Mouse (Mus musculus): ENCODE measurements around the gene Zfand3. TPM values are rescaled to one million over a fixed set of nuclear protein-coding genes. Genes with fewer than 3 reads are reported as not detected.

Gene Zfand3
- polyA plus RNA-seq, 1 experiment, result 122 TPM

GRCm38 (mm10) chr17:30196401-30197279 is 192.1 kb downstream of the Zfand3 start:
- WGBS, result 67% methylated on average over 17 of the region's 17 CpGs
- DNase-seq, result no peak
- no peak for TF ChIP-seq POLR2A (IDR thresholded peaks at IDR 0.05; ENCODE audit: borderline replicate concordance, extremely low read depth, low read depth, low read length)
- TF ChIP-seq CTCF (IDR thresholded peaks at IDR 0.05; ENCODE audit: insufficient read depth, low read length), result no peak
- H3K4me1 ChIP-seq (ENCODE audit: control insufficient read depth, insufficient read depth, low read length), result peaks cover 38% of the 10 kb centered on the region
- no peak overlapping the region for H3K4me3 ChIP-seq (replicated peaks; ENCODE audit: extremely low read depth, low read depth, low read length)

GRCm38 (mm10) chr17:30197280-30198030 is 192.9 kb downstream of the Zfand3 start:
- no peak overlapping the region for H3K4me3 ChIP-seq (replicated peaks; ENCODE audit: extremely low read depth, low read depth, low read length)
- DNase-seq, result no peak
- peaks cover 38% of the 10 kb centered on the region for H3K4me1 ChIP-seq (ENCODE audit: control insufficient read depth, insufficient read depth, low read length)
- 45% methylated on average over 12 of the region's 12 CpGs for WGBS
- TF ChIP-seq POLR2A (IDR thresholded peaks at IDR 0.05; ENCODE audit: borderline replicate concordance, extremely low read depth, low read depth, low read length) (no peak), CTCF (IDR thresholded peaks at IDR 0.05; ENCODE audit: insufficient read depth, low read length) (no peak)

GRCm38 (mm10) chr17:30198422-30198821 is 193.9 kb downstream of the Zfand3 start:
- WGBS, result 54% methylated on average over 10 of the region's 10 CpGs
- TF ChIP-seq CTCF (IDR thresholded peaks at IDR 0.05; ENCODE audit: insufficient read depth, low read length) (no peak), POLR2A (IDR thresholded peaks at IDR 0.05; ENCODE audit: borderline replicate concordance, extremely low read depth, low read depth, low read length) (no peak)
- Histone ChIP-seq H3K4me3 (replicated peaks; ENCODE audit: extremely low read depth, low read depth, low read length) (no peak overlapping the region), H3K4me1 (ENCODE audit: control insufficient read depth, insufficient read depth, low read length) (peaks cover 41% of the 10 kb centered on the region)
- no peak for DNase-seq

- peaks cover 41% of the 10 kb centered on the region for H3K4me1 ChIP-seq (ENCODE audit: control insufficient read depth, insufficient read depth, low read length)
- TF ChIP-seq CTCF (IDR thresholded peaks at IDR 0.05; ENCODE audit: insufficient read depth, low read length), result no peak
- TF ChIP-seq POLR2A (IDR thresholded peaks at IDR 0.05; ENCODE audit: borderline replicate concordance, extremely low read depth, low read depth, low read length), result no peak
- DNase-seq, result no peak
- 45% methylated on average over 13 of the region's 13 CpGs for WGBS
- no peak overlapping the region for H3K4me3 ChIP-seq (replicated peaks; ENCODE audit: extremely low read depth, low read depth, low read length)
Measured at GRCm38 (mm10) chr17:30199374-30200247, 195.1 kb downstream of the Zfand3 start.

GRCm38 (mm10) chr17:30200283-30200682 is 195.8 kb downstream of the Zfand3 start:
- no peak for DNase-seq
- TF ChIP-seq POLR2A (IDR thresholded peaks at IDR 0.05; ENCODE audit: borderline replicate concordance, extremely low read depth, low read depth, low read length) (no peak), CTCF (IDR thresholded peaks at IDR 0.05; ENCODE audit: insufficient read depth, low read length) (no peak)
- WGBS, result 44% methylated on average over 4 of the region's 4 CpGs
- Histone ChIP-seq H3K4me1 (ENCODE audit: control insufficient read depth, insufficient read depth, low read length) (peaks cover 40% of the 10 kb centered on the region), H3K4me3 (replicated peaks; ENCODE audit: extremely low read depth, low read depth, low read length) (no peak overlapping the region)

GRCm38 (mm10) chr17:30205062-30205825 is 200.7 kb downstream of the Zfand3 start:
- 83% methylated on average over 17 of the region's 17 CpGs for WGBS
- Histone ChIP-seq H3K4me1 (ENCODE audit: control insufficient read depth, insufficient read depth, low read length) (peaks cover 9% of the 10 kb centered on the region), H3K4me3 (replicated peaks; ENCODE audit: extremely low read depth, low read depth, low read length) (no peak overlapping the region)
- TF ChIP-seq POLR2A (IDR thresholded peaks at IDR 0.05; ENCODE audit: borderline replicate concordance, extremely low read depth, low read depth, low read length) (no peak), CTCF (IDR thresholded peaks at IDR 0.05; ENCODE audit: insufficient read depth, low read length) (no peak)
- DNase-seq, result no peak

- no peak for DNase-seq
- TF ChIP-seq POLR2A (IDR thresholded peaks at IDR 0.05; ENCODE audit: borderline replicate concordance, extremely low read depth, low read depth, low read length) (no peak), CTCF (IDR thresholded peaks at IDR 0.05; ENCODE audit: insufficient read depth, low read length) (no peak)
- WGBS, result 90% methylated on average over 8 of the region's 8 CpGs
- Histone ChIP-seq H3K4me1 (ENCODE audit: control insufficient read depth, insufficient read depth, low read length) (no peaks in the 10 kb centered on the region), H3K4me3 (replicated peaks; ENCODE audit: extremely low read depth, low read depth, low read length) (no peak overlapping the region)
Measured at GRCm38 (mm10) chr17:30210262-30210661, 205.7 kb downstream of the Zfand3 start.

- TF ChIP-seq POLR2A (IDR thresholded peaks at IDR 0.05; ENCODE audit: borderline replicate concordance, extremely low read depth, low read depth, low read length) (no peak), CTCF (IDR thresholded peaks at IDR 0.05; ENCODE audit: insufficient read depth, low read length) (no peak)
- no peak for DNase-seq
- Histone ChIP-seq H3K4me1 (ENCODE audit: control insufficient read depth, insufficient read depth, low read length) (no peaks in the 10 kb centered on the region), H3K4me3 (replicated peaks; ENCODE audit: extremely low read depth, low read depth, low read length) (no peak overlapping the region)
- 91% methylated on average over 6 of the region's 6 CpGs for WGBS
Measured at GRCm38 (mm10) chr17:30210936-30211335, 206.4 kb downstream of the Zfand3 start.
